Mouse (Mus musculus) hindbrain, embryonic 16.5 days (tissue): Measurements from ENCODE around the gene Fzd9. TPM values are rescaled to one million over a fixed set of nuclear protein-coding genes. Genes with fewer than 3 reads are reported as not detected.

Source experiments
- ATAC-seq: fragments of 200-750 bp; cut with Nextera tagmentation; 2 replicates; pipeline ENCODE4 v1.8.0; 2017; ENCODE audit warnings: moderate TSS enrichment, moderate library complexity
- H3K27ac ChIP-seq: fragments of 300-500 bp; sonication (generic); 2 replicates; pipeline ENCODE4 v1.5.1; 2014; ENCODE audit warnings: low read depth, mild to moderate bottlenecking, control low read depth, low read length, moderate library complexity
- H3K27me3 ChIP-seq: fragments of 300-500 bp; sonication (generic); replicated peaks from 2 replicates; pipeline ENCODE4 v1.6.1; 2014; ENCODE audit warnings: low read length; ENCODE audit not compliant: control insufficient read depth, insufficient read depth
- H3K36me3 ChIP-seq: fragments of 300-500 bp; sonication (generic); 2 replicates; pipeline ENCODE4 v1.6.1; 2014; ENCODE audit warnings: mild to moderate bottlenecking, low read length, moderate library complexity, mixed read lengths; ENCODE audit not compliant: control insufficient read depth, insufficient read depth
- H3K4me1 ChIP-seq: fragments of 300-500 bp; sonication (generic); 2 replicates; pipeline ENCODE4 v1.6.1; 2014; ENCODE audit warnings: low read depth, low read length; ENCODE audit not compliant: control insufficient read depth, insufficient read depth
- H3K4me2 ChIP-seq: fragments of 300-500 bp; sonication (generic); 2 replicates; pipeline ENCODE4 v1.6.1; 2014; ENCODE audit warnings: mild to moderate bottlenecking, low read length, control low read depth, moderate library complexity
- H3K4me3 ChIP-seq: fragments of 300-500 bp; sonication (generic); 2 replicates; pipeline ENCODE4 v1.5.1; 2014; ENCODE audit warnings: mild to moderate bottlenecking, low read length, control low read depth, moderate library complexity
- H3K9ac ChIP-seq: fragments of 300-500 bp; sonication (generic); 2 replicates; pipeline ENCODE4 v1.6.1; 2014; ENCODE audit warnings: low read depth, mild to moderate bottlenecking, control low read depth, low read length, moderate library complexity
- H3K9me3 ChIP-seq: fragments of 300-500 bp; sonication (generic); 2 replicates; pipeline ENCODE4 v1.6.1; 2014; ENCODE audit warnings: mild to moderate bottlenecking, low read length, moderate library complexity; ENCODE audit not compliant: control insufficient read depth
- WGBS: fragments of 180-500 bp; shearing (Covaris S2); extraction: QIAGEN DNeasy Blood & Tissue Kit; methylation state at CpG from one replicate; pipeline ENCODE4 v1.1.7; 2014; 5-methylcytosine and 5-hydroxymethylcytosine counted together
- polyA plus RNA-seq: library from polyadenylated mRNA; unstranded; fragments of >200 nt; fragmentation: Nextera tagmentation; extraction: Ambion mirVana; gene quantifications from 2 replicates; pipeline ENCODE4 v1.2.1, GENCODE M21; 2015

The Fzd9 gene
- polyA plus RNA-seq, 1 experiment from 2014 or later = 21.3 TPM

DNA sequence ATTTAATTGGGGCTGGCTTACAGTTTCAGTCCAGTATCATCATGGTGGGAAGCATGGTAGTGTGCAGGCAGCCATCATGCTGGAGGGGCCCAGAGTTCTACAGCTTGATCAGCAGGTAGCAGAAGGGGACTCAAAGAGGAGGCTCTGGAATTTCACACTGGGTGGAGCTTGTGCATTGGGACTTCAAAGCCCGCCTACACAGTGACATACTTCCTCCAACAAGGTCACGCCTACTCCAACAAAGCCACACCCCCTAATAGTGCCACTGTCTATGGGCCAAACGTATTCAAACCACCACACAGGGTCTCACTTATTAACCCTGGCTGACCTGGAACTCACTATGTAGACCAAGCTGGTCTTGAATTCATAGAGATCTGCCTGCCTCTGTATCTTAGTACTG is 5.1 kb upstream of the Fzd9 start:
- Histone ChIP-seq H3K9me3 (0 out of 2 replicates have a peak, but pooled peaks cover 3% of the 10 kb centered on the region), H3K27ac (no peak overlapping the region), H3K4me1 (peaks cover 15% of the 10 kb centered on the region), H3K9ac (no peak overlapping the region), H3K27me3 (no peaks in the 10 kb centered on the region), H3K4me3 (no peak overlapping the region), H3K36me3 (no peaks in the 10 kb centered on the region), H3K4me2 (no peak overlapping the region)
- no peak for ATAC-seq
- 93% methylated on average over 3 of the region's 3 CpGs for WGBS

DNA sequence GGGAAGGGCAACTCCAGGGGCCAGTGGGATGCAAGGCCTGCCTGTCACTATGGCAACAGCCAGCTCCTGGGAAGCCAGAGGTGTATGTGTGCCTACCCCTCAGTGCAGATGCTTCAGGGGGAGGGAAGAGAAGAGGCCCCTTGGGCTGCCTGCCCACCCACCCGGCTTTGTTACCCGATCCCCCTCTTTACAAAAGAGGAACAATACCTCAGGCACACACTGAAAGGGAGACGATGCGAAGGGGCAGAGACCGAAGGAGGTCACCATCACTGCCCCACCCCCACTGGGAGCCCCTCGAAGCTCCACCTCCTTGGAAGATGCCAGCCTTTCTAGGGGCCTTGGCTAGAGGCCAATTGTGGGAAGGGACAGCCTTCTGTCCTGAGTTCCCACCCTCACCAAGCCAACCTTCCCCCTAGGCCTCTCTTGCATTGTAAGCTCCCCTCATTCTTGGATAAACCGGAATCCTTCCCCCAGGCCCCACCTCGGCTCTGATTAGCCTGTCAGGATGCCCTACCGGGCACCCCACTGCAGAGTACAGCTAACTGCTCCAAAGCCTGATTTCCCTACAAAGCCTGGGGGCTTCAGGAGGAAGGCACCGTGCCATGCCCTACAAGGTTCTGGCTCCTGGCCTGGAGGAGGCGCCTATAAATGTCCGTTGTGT is 2.8 kb upstream of the Fzd9 start:
- 7% methylated on average over 12 of the region's 12 CpGs for WGBS
- Histone ChIP-seq H3K27ac (peak overlapping the region; percentile 62), H3K9me3 (0 out of 2 replicates have a peak, but pooled peaks cover 3% of the 10 kb centered on the region), H3K27me3 (peaks cover 4% of the 10 kb centered on the region), H3K4me2 (no peak overlapping the region), H3K4me3 (no peak overlapping the region), H3K36me3 (no peaks in the 10 kb centered on the region), H3K9ac (no peak overlapping the region), H3K4me1 (peaks cover 27% of the 10 kb centered on the region)
- peak; percentile 75 for ATAC-seq

DNA sequence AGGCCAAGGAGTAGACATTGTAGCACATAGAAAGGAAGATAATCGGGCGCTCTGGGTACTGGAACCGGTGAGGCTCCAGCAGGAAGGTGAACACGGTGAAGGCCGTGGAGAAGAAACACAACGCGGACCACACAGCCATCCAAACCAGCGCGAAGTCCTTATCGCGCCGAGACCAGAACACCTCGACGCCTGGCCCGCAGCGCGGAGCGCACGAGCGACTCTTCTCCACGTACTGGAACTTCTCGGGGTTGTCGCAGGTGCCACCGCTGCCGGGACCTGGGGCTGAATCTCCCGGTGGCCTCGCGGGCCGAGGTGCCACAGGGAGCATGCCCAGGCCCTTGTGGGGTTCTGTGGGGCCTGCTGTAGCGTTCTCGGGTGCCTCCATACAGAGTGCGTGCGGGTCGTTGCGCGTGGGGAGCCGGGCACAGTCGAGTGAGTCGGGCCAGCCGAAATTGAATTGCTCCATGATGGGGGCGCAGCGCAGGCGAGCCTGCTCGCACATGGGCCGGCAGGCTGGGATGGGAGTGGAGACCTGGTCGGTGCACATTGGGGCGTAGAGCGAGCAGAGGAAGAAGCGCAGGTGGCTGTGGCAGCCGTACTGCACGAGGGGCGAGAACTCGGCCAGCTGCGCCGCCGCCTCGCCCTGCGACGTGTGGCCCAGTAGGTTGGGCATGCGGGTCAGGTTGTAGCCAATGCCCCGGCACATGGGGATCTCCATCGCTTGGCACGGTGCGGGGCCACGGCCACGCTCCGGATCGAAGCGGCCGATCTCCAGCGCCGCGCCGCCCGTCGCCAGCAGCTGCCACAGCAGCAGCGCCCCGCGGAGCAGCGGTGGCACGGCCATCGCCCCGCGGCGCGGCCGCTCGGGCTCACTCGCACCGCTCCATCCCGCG is 598 bp downstream of the Fzd9 start:
- no peaks in the 10 kb centered on the region for H3K9me3 ChIP-seq
- peak overlapping the region; percentile 77 for H3K9ac ChIP-seq
- H3K27ac ChIP-seq = peak overlapping the region; percentile 55
- peak; percentile 46 for ATAC-seq
- H3K27me3 ChIP-seq = peaks cover 4% of the 10 kb centered on the region
- peak overlapping the region; percentile 91 for H3K4me2 ChIP-seq
- H3K4me3 ChIP-seq = peak overlapping the region; percentile 73
- H3K36me3 ChIP-seq = peaks cover 2% of the 10 kb centered on the region; the same call in 1 of the 2 replicates
- H3K4me1 ChIP-seq = peaks cover 22% of the 10 kb centered on the region
- 1% methylated on average over 84 of the region's 92 CpGs for WGBS

DNA sequence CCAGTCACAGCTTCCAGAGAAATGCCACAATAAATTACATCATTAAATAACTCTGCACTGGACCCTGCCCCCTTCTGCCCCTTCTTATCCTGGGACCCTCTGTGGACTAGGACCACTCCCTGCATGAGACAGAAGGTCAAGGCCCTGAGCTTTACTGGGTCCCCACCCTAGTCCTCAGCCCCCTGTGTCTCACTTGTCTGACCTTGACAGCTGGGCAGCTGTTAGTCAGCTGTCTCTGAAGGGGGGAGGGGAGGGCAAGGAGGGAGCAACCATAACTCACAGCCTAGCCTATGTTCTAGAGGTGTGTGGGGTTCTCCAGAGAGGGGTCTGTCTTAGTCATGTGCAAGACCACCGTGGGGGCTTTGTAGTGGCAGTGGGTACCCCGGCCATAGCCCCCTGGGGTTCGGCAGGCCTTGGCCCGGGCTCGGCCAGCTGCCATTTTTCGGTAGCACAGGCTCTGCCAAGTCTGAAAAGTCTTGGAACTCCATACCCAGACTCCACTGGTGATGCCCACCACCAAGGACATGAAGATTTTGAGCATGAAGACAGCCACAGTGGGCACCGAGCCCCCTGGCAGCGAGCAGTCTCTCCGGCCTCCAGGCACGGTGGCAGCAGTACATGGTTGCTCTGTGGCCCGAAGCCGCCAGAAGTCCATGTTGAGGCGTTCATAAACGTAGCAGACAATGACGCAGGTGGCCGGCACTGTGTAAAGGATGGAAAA is 1.9 kb downstream of the Fzd9 start:
- peaks cover 4% of the 10 kb centered on the region for H3K27me3 ChIP-seq
- H3K27ac ChIP-seq = no peak overlapping the region; the same call in 1 of the 2 replicates
- ATAC-seq = no peak
- WGBS = 51% methylated on average over 16 of the region's 16 CpGs
- peaks cover 10% of the 10 kb centered on the region for H3K36me3 ChIP-seq
- H3K4me3 ChIP-seq = peak overlapping the region; percentile 73
- peak overlapping the region; percentile 77; the same call in 1 of the 2 replicates for H3K9ac ChIP-seq
- H3K4me1 ChIP-seq = peaks cover 22% of the 10 kb centered on the region
- H3K4me2 ChIP-seq = peak overlapping the region; percentile 91
- H3K9me3 ChIP-seq = no peaks in the 10 kb centered on the region

DNA sequence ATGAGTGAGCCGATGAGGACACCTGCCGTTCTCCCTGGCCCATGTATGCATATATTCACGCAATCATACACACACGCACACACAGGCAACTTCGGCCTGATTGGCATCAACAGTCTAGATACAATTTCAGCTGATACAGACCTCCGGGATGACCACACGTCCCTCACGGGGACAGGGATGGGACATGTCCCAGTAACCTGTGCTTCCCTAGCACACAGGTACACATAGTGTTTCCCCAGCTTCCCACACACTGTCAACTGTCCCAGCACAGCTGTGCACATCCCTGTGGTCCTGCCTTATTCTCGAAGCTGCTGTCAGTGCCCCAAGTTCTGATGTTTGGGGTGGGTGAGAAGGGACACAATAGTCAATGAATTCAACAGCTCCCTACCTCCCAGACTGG is 3.7 kb downstream of the Fzd9 start:
- Histone ChIP-seq H3K9me3 (no peaks in the 10 kb centered on the region), H3K27ac (no peak overlapping the region), H3K9ac (peak overlapping the region; percentile 35), H3K36me3 (peaks cover 26% of the 10 kb centered on the region), H3K4me2 (peak overlapping the region; percentile 91), H3K27me3 (peaks cover 4% of the 10 kb centered on the region), H3K4me1 (peaks cover 16% of the 10 kb centered on the region), H3K4me3 (peak overlapping the region; percentile 73)
- no peak for ATAC-seq
- WGBS = 58% methylated on average over 9 of the region's 9 CpGs

DNA sequence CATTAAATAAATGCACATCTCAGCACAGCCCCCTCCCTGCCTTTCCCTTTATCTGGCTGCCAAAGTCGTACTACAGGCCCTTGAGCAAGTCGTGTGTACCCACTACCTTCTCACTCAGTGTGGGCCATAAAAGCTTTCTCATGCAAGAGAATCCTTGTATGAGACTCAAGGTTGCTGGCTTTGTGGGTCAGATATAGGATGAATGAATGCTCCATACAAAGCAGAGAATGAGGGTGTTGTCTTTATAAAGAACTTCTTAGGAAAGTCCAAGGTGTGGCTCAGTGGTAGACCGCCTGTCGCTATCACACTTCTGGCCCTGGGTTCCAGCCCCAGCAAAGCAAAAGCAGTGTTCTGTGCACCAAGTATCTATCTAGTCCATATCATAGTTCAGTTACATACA is 4.5 kb downstream of the Fzd9 start:
- Histone ChIP-seq H3K36me3 (peaks cover 33% of the 10 kb centered on the region), H3K4me1 (peaks cover 16% of the 10 kb centered on the region), H3K27ac (no peak overlapping the region), H3K4me3 (no peak overlapping the region), H3K9ac (no peak overlapping the region), H3K4me2 (no peak overlapping the region; the same call in 1 of the 2 replicates), H3K27me3 (peaks cover 4% of the 10 kb centered on the region), H3K9me3 (no peaks in the 10 kb centered on the region)
- WGBS = 55% methylated on average over 4 of the region's 4 CpGs
- no peak for ATAC-seq

DNA sequence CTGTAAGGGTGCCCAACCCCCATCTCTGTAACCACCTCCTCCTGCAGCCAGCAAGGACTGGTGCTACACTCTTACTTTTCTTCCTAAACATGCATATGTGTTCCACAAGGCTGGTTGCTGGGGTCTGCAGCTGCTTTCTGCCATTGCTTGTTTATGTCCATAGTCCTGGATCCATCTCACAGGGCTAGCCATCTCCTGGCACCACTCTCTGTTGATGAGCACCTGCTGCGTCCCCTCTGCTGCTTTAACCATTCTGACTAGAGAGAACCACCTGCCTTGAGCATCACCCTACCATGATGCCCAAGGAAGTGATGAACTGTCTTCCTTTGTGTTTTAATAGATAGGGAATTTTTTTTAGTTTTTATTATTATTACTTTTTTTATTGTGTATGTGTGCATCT is 7.9 kb downstream of the Fzd9 start:
- H3K4me3 ChIP-seq = no peak overlapping the region
- peaks cover 43% of the 10 kb centered on the region for H3K36me3 ChIP-seq
- H3K4me2 ChIP-seq = no peak overlapping the region
- H3K4me1 ChIP-seq = no peaks in the 10 kb centered on the region; the same call in 1 of the 2 replicates
- no peaks in the 10 kb centered on the region for H3K27me3 ChIP-seq
- no peaks in the 10 kb centered on the region for H3K9me3 ChIP-seq
- WGBS = 90% methylated on average over 1 of the region's 1 CpGs
- no peak overlapping the region for H3K9ac ChIP-seq
- ATAC-seq = no peak
- no peak overlapping the region for H3K27ac ChIP-seq

DNA sequence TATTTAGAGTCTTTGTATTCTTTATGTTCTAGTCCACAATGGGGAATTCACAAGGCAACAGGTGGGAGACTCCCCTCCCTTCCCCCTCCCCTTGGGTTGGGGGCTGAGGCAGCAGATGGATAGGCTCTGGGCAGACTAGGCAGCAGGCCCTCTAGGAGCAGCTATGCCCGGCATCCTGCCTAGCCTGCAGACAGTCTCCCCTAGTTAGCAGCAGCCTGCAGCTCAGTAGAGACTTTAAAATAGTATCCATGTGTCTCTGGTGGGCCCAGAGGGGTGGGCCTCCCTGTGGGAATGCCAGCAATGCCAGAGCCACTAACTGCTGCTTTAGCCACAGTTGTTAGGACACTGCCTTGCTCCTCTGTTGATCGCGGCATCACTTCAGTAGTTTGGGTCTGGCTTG is 8.4 kb downstream of the Fzd9 start:
- Histone ChIP-seq H3K27me3 (no peaks in the 10 kb centered on the region), H3K4me3 (no peak overlapping the region), H3K9me3 (no peaks in the 10 kb centered on the region), H3K4me2 (no peak overlapping the region), H3K36me3 (peaks cover 48% of the 10 kb centered on the region), H3K27ac (no peak overlapping the region), H3K9ac (no peak overlapping the region), H3K4me1 (no peaks in the 10 kb centered on the region; the same call in 1 of the 2 replicates)
- WGBS = 75% methylated on average over 3 of the region's 3 CpGs
- no peak for ATAC-seq
